ENCODE assay signal across 16 mouse cellular contexts in genomic region chr1:185144791-185145190, GRCm38 (mm10).
"Had no signal": no experiment of that assay in that cellular context is flagged by ENCODE, and none has a peak within 500 bp of the region (broad histone marks: within the 10 kb centered on the region; RNA-seq: fewer than 3 reads in every experiment).

No protein-coding gene starts in this region.

- H3K36me3 ChIP-seq: liver, embryonic 13.5 days; midbrain, embryonic 12.5 days; midbrain, embryonic 15.5 days; neural tube, embryonic 13.5 days had no signal

- DNase-seq: kidney, adult 2 months; kidney, postnatal 25 days; liver, embryonic 13.5 days; lung, adult 2 months; lung, postnatal 14 days; lung, postnatal 4 days; retina, postnatal 1 day; thymus, adult 2 months; thymus, postnatal 14 days; thymus, postnatal 4 days had no signal

- H3K4me1 ChIP-seq: liver, embryonic 13.5 days; midbrain, embryonic 12.5 days; midbrain, embryonic 15.5 days; neural tube, embryonic 13.5 days had no signal

- H3K4me2 ChIP-seq: liver, embryonic 13.5 days; midbrain, embryonic 12.5 days; midbrain, embryonic 15.5 days; neural tube, embryonic 13.5 days had no signal

- H3K4me3 ChIP-seq: liver, embryonic 13.5 days; midbrain, embryonic 12.5 days; midbrain, embryonic 15.5 days; myocyte; neural tube, embryonic 13.5 days had no signal

- H3K9ac ChIP-seq: liver, embryonic 13.5 days; midbrain, embryonic 12.5 days; midbrain, embryonic 15.5 days; neural tube, embryonic 13.5 days had no signal

- ATAC-seq: midbrain, embryonic 15.5 days had no signal

- H3K27me3 ChIP-seq: liver, embryonic 13.5 days; midbrain, embryonic 12.5 days; midbrain, embryonic 15.5 days; neural tube, embryonic 13.5 days had no signal

- H3K9me3 ChIP-seq: liver, embryonic 13.5 days; midbrain, embryonic 12.5 days; midbrain, embryonic 15.5 days; neural tube, embryonic 13.5 days had no signal

- H3K27ac ChIP-seq: kidney, postnatal 0 days; liver, embryonic 13.5 days; midbrain, embryonic 12.5 days; midbrain, embryonic 15.5 days; neural tube, embryonic 13.5 days; stomach, postnatal 0 days had no signal
